Mouse (Mus musculus): ENCODE results near the gene Atp2c1. TPM values are rescaled to one million over a fixed set of nuclear protein-coding genes. Genes with fewer than 3 reads are reported as not detected.

Gene Atp2c1
- total RNA-seq (2021): 10 to 100 TPM; 58.8 to 60.8 TPM

- no peak for DNase-seq (ENCODE audit: low spot score)
- intact Hi-C loops (cut with DNase I): no loop called here
These were observed at the start of gene Atp2c1 for GRCm38 (mm10) chr9:105527219-105527618. Gene Atp2c1 (minus strand): TSS chr9:105527319.

- no peak for DNase-seq (ENCODE audit: low spot score)
- intact Hi-C loops (cut with DNase I): no loop called here
These were observed 30.3 kb upstream of the Atp2c1 start for GRCm38 (mm10) chr9:105557452-105557851.

- intact Hi-C loops (cut with DNase I): no loop called here
- no peak for DNase-seq (ENCODE audit: low spot score)
These were observed 29.1 kb upstream of the Atp2c1 start for GRCm38 (mm10) chr9:105556141-105556735.

- no peak for DNase-seq (ENCODE audit: low spot score)
- intact Hi-C loops (cut with DNase I): no loop called here
These were observed 27.3 kb upstream of the Atp2c1 start for GRCm38 (mm10) chr9:105554439-105554807.

GRCm38 (mm10) chr9:105553629-105554438 lies 26.7 kb upstream of the Atp2c1 start:
- intact Hi-C loops (cut with DNase I): no loop called here
- no peak for DNase-seq (ENCODE audit: low spot score)

GRCm38 (mm10) chr9:105551407-105551806 lies 24.3 kb upstream of the Atp2c1 start:
- no peak for DNase-seq (ENCODE audit: low spot score)
- intact Hi-C loops (cut with DNase I): no loop called here

GRCm38 (mm10) chr9:105549096-105549495 lies 22.0 kb upstream of the Atp2c1 start:
- DNase-seq (ENCODE audit: low spot score): no peak
- intact Hi-C loops (cut with DNase I): no loop called here

GRCm38 (mm10) chr9:105544013-105544750 lies 17.1 kb upstream of the Atp2c1 start:
- intact Hi-C loops (cut with DNase I): no loop called here
- DNase-seq (ENCODE audit: low spot score): no peak

GRCm38 (mm10) chr9:105537473-105537872 lies 10.4 kb upstream of the Atp2c1 start:
- no peak for DNase-seq (ENCODE audit: low spot score)
- intact Hi-C loops (cut with DNase I): no loop called here

- intact Hi-C loops (cut with DNase I): no loop called here
- no peak for DNase-seq (ENCODE audit: low spot score)
These were observed 9.8 kb upstream of the Atp2c1 start for GRCm38 (mm10) chr9:105536877-105537276.

GRCm38 (mm10) chr9:105525355-105525754 lies 1.8 kb downstream of the Atp2c1 start:
- no peak for DNase-seq (ENCODE audit: low spot score)
- intact Hi-C loops (cut with DNase I): no loop called here

GRCm38 (mm10) chr9:105523038-105523437 lies 4.1 kb downstream of the Atp2c1 start:
- no peak for DNase-seq (ENCODE audit: low spot score)
- intact Hi-C loops (cut with DNase I): no loop called here

GRCm38 (mm10) chr9:105522063-105522462 lies 5.1 kb downstream of the Atp2c1 start:
- DNase-seq (ENCODE audit: low spot score): no peak
- intact Hi-C loops (cut with DNase I): no loop called here

- intact Hi-C loops (cut with DNase I): no loop called here
- peak; percentile 8 for DNase-seq (ENCODE audit: low spot score)
These were observed 6.2 kb downstream of the Atp2c1 start for GRCm38 (mm10) chr9:105520776-105521552.

- DNase-seq (ENCODE audit: low spot score): no peak
- intact Hi-C loops (cut with DNase I): no loop called here
These were observed 7.7 kb downstream of the Atp2c1 start for GRCm38 (mm10) chr9:105519278-105519883.

- DNase-seq (ENCODE audit: low spot score): no peak
- intact Hi-C loops (cut with DNase I): no loop called here
These were observed 23.4 kb downstream of the Atp2c1 start for GRCm38 (mm10) chr9:105503690-105504089.

- DNase-seq (ENCODE audit: low spot score): no peak
- intact Hi-C loops (cut with DNase I): no loop called here
These were observed 24.7 kb downstream of the Atp2c1 start for GRCm38 (mm10) chr9:105502389-105502788.

GRCm38 (mm10) chr9:105495316-105496174 lies 31.6 kb downstream of the Atp2c1 start:
- intact Hi-C loops (cut with DNase I): loop anchor here (5.0 to 10.0 kb wide), 4 partner anchors 98 to 359 kb away; partner anchors contain the start of genes Aste1, Nek11 and Pik3r4
- DNase-seq (ENCODE audit: low spot score): no peak
